Mouse (Mus musculus) cerebellum, adult 9-11 months (tissue): ENCODE results near the gene Serpinb6a.

Source experiments
- DNase-seq: peaks from one replicate; pipeline ENCODE4 v3.0.0; 2022

Gene Serpinb6a

DNA sequence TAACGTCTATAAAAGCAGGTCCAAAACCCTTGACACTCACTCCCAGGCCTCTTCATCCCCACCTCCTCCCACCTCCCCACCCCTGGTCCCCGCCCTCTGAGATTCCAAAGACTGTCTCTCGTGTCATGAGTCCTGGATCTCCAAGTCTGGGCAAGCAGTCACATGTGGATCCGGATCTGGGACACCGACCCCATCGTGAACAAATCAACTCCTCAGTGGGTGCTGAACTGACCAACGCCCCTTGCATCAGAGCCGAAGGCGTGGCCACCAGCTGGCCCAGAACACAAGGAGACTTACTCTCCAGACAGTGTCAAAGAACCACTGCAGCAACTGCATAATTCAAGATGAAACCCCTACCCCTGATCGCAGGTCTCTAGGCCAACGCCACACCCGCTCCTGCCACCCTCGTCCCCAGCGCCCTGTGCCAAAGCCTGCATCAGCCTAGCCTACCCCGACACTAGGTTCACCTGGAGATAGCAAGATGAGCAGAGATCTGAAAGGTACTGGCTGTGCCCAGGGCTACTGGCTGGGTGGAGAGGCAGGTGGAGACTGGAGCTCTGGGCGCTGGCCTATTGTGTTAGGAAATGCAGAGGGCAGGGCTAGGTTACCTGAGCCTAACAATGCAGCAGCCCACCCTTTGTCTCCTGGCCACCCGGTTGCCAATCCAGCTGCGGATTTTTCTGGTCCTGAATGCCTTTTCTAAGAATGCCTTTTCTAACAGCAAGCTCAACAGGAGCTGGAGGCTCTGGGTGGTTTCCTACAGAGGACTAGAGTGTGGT lies 97.2 kb downstream of the Serpinb6a start, which contains the start of gene Serpinb6c:
Gene Serpinb6c, minus strand, starts transcription at position 533 of the 779 bp plus-strand sequence.
- no peak for DNase-seq

DNA sequence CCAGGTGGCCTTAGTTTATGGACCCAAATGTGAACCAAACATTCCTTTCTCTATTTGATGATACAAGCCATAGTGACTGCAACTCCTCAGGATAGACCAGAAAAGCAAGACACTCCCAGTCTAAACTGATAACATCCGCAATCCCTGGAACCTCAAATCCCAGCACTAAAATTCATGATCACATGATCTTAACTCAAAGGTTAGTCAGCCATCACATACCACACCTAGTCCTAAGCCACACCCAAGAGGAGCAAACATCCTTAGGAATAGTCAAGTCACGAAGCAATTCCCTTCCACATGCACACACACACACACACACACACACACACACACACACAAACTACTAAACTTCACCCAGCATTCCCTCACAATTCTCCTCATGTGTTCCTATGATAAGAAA lies 99.3 kb downstream of the Serpinb6a start:
- DNase-seq, result no peak

DNA sequence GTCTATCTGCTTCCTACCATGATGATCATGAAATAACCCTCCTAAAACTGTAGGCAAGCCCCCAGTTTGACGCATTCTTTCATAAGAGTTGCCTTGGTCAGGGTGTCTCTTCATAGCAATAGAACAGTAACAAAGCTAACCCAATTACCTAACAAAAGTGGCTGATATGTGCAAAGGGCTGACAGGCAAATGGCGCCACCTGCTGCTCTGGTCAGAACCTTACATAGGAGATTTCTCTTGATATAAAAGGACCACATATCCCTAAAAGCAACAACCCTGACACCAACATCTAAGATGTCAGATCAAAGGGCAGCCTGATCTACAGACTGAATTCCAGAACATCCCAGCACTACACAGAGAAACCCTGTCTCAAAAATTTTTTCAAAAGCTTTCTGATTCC lies 108.4 kb downstream of the Serpinb6a start:
- no peak for DNase-seq
